Mouse (Mus musculus) neural tube, embryonic 14.5 days (tissue): Measurements from ENCODE around the gene Ush2a. TPM values are rescaled to one million over a fixed set of nuclear protein-coding genes. Genes with fewer than 3 reads are reported as not detected.
A peak's percentile ranks its signal among the peaks of the same experiment; 100 is the strongest.

Experiments
- ATAC-seq: fragments of 200-750 bp; cut with Nextera tagmentation; 2 replicates; pipeline ENCODE4 v1.8.0; 2017; ENCODE audit warnings: low read depth, mild to moderate bottlenecking, moderate TSS enrichment, moderate library complexity
- H3K27ac ChIP-seq: fragments of 300-500 bp; sonication (generic); 2 replicates; pipeline ENCODE4 v1.5.1; 2014; ENCODE audit warnings: low read depth, mild to moderate bottlenecking, control low read depth, low read length, moderate library complexity, mixed read lengths
- H3K27me3 ChIP-seq: fragments of 300-500 bp; sonication (generic); 2 replicates; pipeline ENCODE4 v1.6.1; 2014; ENCODE audit warnings: low read length; ENCODE audit not compliant: control insufficient read depth, insufficient read depth
- H3K36me3 ChIP-seq: fragments of 300-500 bp; sonication (generic); 2 replicates; pipeline ENCODE4 v1.6.1; 2014; ENCODE audit warnings: low read length, mixed read lengths; ENCODE audit not compliant: control insufficient read depth, insufficient read depth
- H3K4me1 ChIP-seq: fragments of 300-500 bp; sonication (generic); 2 replicates; pipeline ENCODE4 v1.6.1; 2014; ENCODE audit warnings: low read length; ENCODE audit not compliant: control insufficient read depth, insufficient read depth
- H3K4me2 ChIP-seq: fragments of 300-500 bp; sonication (generic); 2 replicates; pipeline ENCODE4 v1.6.1; 2014; ENCODE audit warnings: mild to moderate bottlenecking, low read depth, low read length, control low read depth
- H3K4me3 ChIP-seq: fragments of 300-500 bp; sonication (generic); 2 replicates; pipeline ENCODE4 v1.5.1; 2014; ENCODE audit warnings: low read depth, low read length, control low read depth, mixed read lengths
- H3K9ac ChIP-seq: fragments of 300-500 bp; sonication (generic); replicated peaks from 2 replicates; pipeline ENCODE4 v1.6.1; 2014; ENCODE audit warnings: low read depth, mild to moderate bottlenecking, control low read depth, low read length, mixed read lengths
- H3K9me3 ChIP-seq: fragments of 300-500 bp; sonication (generic); 2 replicates; pipeline ENCODE4 v1.6.1; 2016; ENCODE audit warnings: low read length; ENCODE audit not compliant: control insufficient read depth
- WGBS: fragments of 180-500 bp; shearing (Covaris S2); extraction: QIAGEN DNeasy Blood & Tissue Kit; methylation state at CpG from one replicate; pipeline ENCODE4 v1.1.7; 2014; 5-methylcytosine and 5-hydroxymethylcytosine counted together
- polyA plus RNA-seq: library from polyadenylated mRNA; unstranded; fragments of >200 nt; fragmentation: Nextera tagmentation; extraction: Ambion mirVana; gene quantifications from 2 replicates; pipeline ENCODE4 v1.2.1, GENCODE M21; 2014

The Ush2a gene
- polyA plus RNA-seq, 1 experiment from 2014 or later = 0.27 TPM

GRCm38 (mm10) chr1:188267127-188267722 lies 5.4 kb downstream of the Ush2a start:
- ATAC-seq = no peak
- no peak overlapping the region for H3K4me3 ChIP-seq
- H3K9ac ChIP-seq = no peak overlapping the region
- WGBS = 59% methylated on average over 11 of the region's 11 CpGs
- no peaks in the 10 kb centered on the region for H3K27me3 ChIP-seq
- no peaks in the 10 kb centered on the region for H3K9me3 ChIP-seq
- 0 out of 2 replicates have a peak, but pooled peaks cover 2% of the 10 kb centered on the region for H3K4me1 ChIP-seq
- H3K4me2 ChIP-seq = no peak overlapping the region
- no peak overlapping the region for H3K27ac ChIP-seq
- no peaks in the 10 kb centered on the region for H3K36me3 ChIP-seq

- Histone ChIP-seq H3K4me1 (no peaks in the 10 kb centered on the region), H3K27ac (no peak overlapping the region), H3K9ac (no peak overlapping the region), H3K27me3 (no peaks in the 10 kb centered on the region), H3K36me3 (no peaks in the 10 kb centered on the region), H3K9me3 (no peaks in the 10 kb centered on the region), H3K4me3 (no peak overlapping the region), H3K4me2 (no peak overlapping the region)
- 50% methylated on average over 6 of the region's 6 CpGs for WGBS
- ATAC-seq = no peak
These were observed 7.2 kb downstream of the Ush2a start for GRCm38 (mm10) chr1:188269071-188269470.

- ATAC-seq = no peak
- H3K4me2 ChIP-seq = no peak overlapping the region
- no peaks in the 10 kb centered on the region for H3K36me3 ChIP-seq
- no peak overlapping the region for H3K9ac ChIP-seq
- H3K4me3 ChIP-seq = no peak overlapping the region
- 93% methylated on average over 7 of the region's 7 CpGs for WGBS
- H3K4me1 ChIP-seq = no peaks in the 10 kb centered on the region
- H3K27ac ChIP-seq = no peak overlapping the region
- no peaks in the 10 kb centered on the region for H3K9me3 ChIP-seq
- no peaks in the 10 kb centered on the region for H3K27me3 ChIP-seq
These were observed 51.5 kb downstream of the Ush2a start for GRCm38 (mm10) chr1:188313303-188313702.

- 74% methylated on average over 5 of the region's 5 CpGs for WGBS
- no peaks in the 10 kb centered on the region for H3K4me1 ChIP-seq
- no peak for ATAC-seq
These were observed 54.8 kb downstream of the Ush2a start for GRCm38 (mm10) chr1:188316574-188316973.

GRCm38 (mm10) chr1:188320204-188320603 lies 58.4 kb downstream of the Ush2a start:
- Histone ChIP-seq H3K27ac (no peak overlapping the region), H3K27me3 (no peaks in the 10 kb centered on the region), H3K36me3 (no peaks in the 10 kb centered on the region), H3K4me2 (no peak overlapping the region), H3K4me1 (no peaks in the 10 kb centered on the region), H3K9ac (no peak overlapping the region), H3K4me3 (no peak overlapping the region), H3K9me3 (no peaks in the 10 kb centered on the region)
- 81% methylated on average over 4 of the region's 4 CpGs for WGBS
- no peak for ATAC-seq

More at GRCm38 (mm10) chr1:188316574-188316973, 54.8 kb downstream of the Ush2a start:
- no peaks in the 10 kb centered on the region for H3K9me3 ChIP-seq
- H3K27me3 ChIP-seq = no peaks in the 10 kb centered on the region
- H3K4me3 ChIP-seq = no peak overlapping the region
- no peak overlapping the region for H3K4me2 ChIP-seq
- no peaks in the 10 kb centered on the region for H3K36me3 ChIP-seq
- no peak overlapping the region for H3K27ac ChIP-seq
- no peak overlapping the region for H3K9ac ChIP-seq

GRCm38 (mm10) chr1:188321534-188321933 lies 59.7 kb downstream of the Ush2a start:
- Histone ChIP-seq H3K9me3 (no peaks in the 10 kb centered on the region), H3K27ac (no peak overlapping the region), H3K4me2 (no peak overlapping the region), H3K36me3 (no peaks in the 10 kb centered on the region), H3K27me3 (no peaks in the 10 kb centered on the region), H3K4me1 (no peaks in the 10 kb centered on the region), H3K9ac (no peak overlapping the region), H3K4me3 (no peak overlapping the region)
- 86% methylated on average over 7 of the region's 7 CpGs for WGBS
- ATAC-seq = no peak

GRCm38 (mm10) chr1:188330406-188330805 lies 68.6 kb downstream of the Ush2a start:
- no peak overlapping the region for H3K4me2 ChIP-seq
- WGBS = 94% methylated on average over 2 of the region's 2 CpGs
- H3K9me3 ChIP-seq = no peaks in the 10 kb centered on the region
- H3K27ac ChIP-seq = no peak overlapping the region
- no peak for ATAC-seq
- H3K4me1 ChIP-seq = no peaks in the 10 kb centered on the region
- H3K4me3 ChIP-seq = no peak overlapping the region
- no peaks in the 10 kb centered on the region for H3K36me3 ChIP-seq
- no peaks in the 10 kb centered on the region for H3K27me3 ChIP-seq
- H3K9ac ChIP-seq = no peak overlapping the region

- Histone ChIP-seq H3K27me3 (no peaks in the 10 kb centered on the region), H3K36me3 (no peaks in the 10 kb centered on the region), H3K4me1 (no peaks in the 10 kb centered on the region), H3K9ac (no peak overlapping the region), H3K4me2 (no peak overlapping the region), H3K27ac (no peak overlapping the region), H3K4me3 (no peak overlapping the region), H3K9me3 (no peaks in the 10 kb centered on the region)
- ATAC-seq = 0 out of 2 replicates have a peak, but pooled peaks have one; percentile 31
- WGBS = 65% methylated on average over 2 of the region's 2 CpGs
These were observed 72.1 kb downstream of the Ush2a start for GRCm38 (mm10) chr1:188333936-188334335.

GRCm38 (mm10) chr1:188347762-188348161 lies 85.9 kb downstream of the Ush2a start:
- H3K27ac ChIP-seq = no peak overlapping the region
- no peak overlapping the region for H3K9ac ChIP-seq
- H3K4me1 ChIP-seq = no peaks in the 10 kb centered on the region
- no peak overlapping the region for H3K4me2 ChIP-seq
- 68% methylated on average over 2 of the region's 2 CpGs for WGBS
- H3K4me3 ChIP-seq = no peak overlapping the region
- no peaks in the 10 kb centered on the region for H3K9me3 ChIP-seq
- ATAC-seq = no peak
- no peaks in the 10 kb centered on the region for H3K36me3 ChIP-seq
- H3K27me3 ChIP-seq = no peaks in the 10 kb centered on the region
